Mouse (Mus musculus): Measurements from ENCODE around the gene Kcp. TPM values are rescaled to one million over a fixed set of nuclear protein-coding genes. Genes with fewer than 3 reads are reported as not detected.

Kcp gene
- polyA plus RNA-seq, 1 experiment = 0.18 TPM

DNA sequence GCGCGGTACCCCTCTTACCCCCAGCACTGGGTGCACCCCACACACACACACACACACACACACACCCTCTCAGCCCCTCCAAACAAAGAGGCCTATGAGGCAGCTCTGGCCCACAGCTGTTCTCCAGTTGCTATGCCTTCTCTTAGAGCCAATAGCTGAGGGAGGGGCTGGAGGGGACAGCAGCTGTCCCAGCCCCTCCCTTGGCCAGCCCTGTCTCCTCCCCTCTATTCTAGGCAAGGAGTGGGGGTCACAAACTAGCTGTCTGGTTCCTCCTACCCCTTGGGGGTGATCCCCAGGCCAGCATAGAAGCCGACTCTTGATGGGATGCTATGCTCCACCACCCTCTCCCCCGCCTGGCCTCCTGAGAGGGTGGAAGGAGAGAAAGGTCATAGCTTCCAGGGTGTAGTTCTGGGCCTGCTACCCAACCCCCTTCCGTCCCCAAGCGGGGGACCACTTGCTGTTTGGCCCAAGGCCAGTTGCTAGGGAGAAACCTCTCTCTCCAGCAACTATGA lies 71.8 kb downstream of the Kcp start:
- Histone ChIP-seq H3K79me2 (ENCODE audit: control insufficient read depth, insufficient read depth) (peaks cover 47% of the 10 kb centered on the region), H3K36me3 (ENCODE audit: control insufficient read depth, insufficient read depth) (peaks cover 36% of the 10 kb centered on the region), H3K4me3 (ENCODE audit: insufficient read depth, poor library complexity, severe bottlenecking) (peak overlapping the region; percentile 64), H3K79me3 (ENCODE audit: low read depth) (peaks cover 22% of the 10 kb centered on the region), H3ac (ENCODE audit: control insufficient read depth, insufficient read length, low read depth) (peak overlapping the region; percentile 64), H3K27me3 (ENCODE audit: control insufficient read depth, insufficient read depth, insufficient read length) (no peaks in the 10 kb centered on the region)
- TF ChIP-seq MYOD1 (IDR thresholded peaks at IDR 0.05; ENCODE audit: control insufficient read depth, insufficient read length, low read depth) (peak; percentile 39), CEBPB (IDR thresholded peaks at IDR 0.05; ENCODE audit: low read depth) (no peak), MAX (IDR thresholded peaks at IDR 0.05) (peak; percentile 12)

DNA sequence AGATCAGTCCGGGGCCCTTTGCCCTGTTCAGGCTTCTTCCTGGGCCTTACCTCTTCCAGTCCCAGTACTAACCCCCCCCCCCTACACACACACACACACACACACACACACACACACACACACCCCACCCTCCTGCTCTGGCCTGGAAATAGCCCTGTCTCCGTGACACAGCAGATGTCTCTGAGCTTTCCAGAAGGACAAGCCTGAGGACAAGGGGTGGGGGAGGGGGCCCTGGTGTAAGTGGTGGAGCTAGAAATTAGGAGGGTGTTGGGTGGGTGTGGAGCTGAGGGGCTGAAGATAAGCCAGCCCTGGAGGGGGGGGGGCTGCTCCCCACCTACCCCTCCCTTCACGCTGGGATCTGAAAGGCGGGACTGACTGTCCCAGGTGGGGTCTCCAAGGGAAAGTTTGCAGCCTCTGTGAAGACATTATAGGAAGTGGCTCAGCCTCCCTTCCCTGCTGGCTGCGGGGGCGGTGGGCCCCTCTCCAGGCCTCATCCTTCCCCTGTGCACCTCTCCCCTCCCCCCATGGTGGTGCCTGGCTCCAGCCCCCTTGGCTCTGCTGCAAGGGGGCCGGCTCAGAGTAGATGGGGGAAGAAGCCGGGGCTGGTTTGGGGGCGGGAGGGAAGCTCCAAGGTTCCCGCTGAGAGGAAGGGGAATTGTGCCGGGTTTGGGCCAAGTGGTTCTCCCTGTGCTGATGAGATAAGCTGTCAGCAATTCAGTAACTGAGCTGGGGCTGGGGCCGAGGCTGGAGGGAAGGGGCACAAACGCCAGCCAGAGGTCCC lies 72.7 kb downstream of the Kcp start:
- no peak for TF ChIP-seq MYOG (IDR thresholded peaks at IDR 0.05; ENCODE audit: control insufficient read depth, extremely low read depth, insufficient read length)
- no peak for TF ChIP-seq FOSL1 (IDR thresholded peaks at IDR 0.05; ENCODE audit: insufficient read depth, low read length, poor library complexity, severe bottlenecking)
- no peak for TF ChIP-seq USF1 (IDR thresholded peaks at IDR 0.05; ENCODE audit: low read depth)
- Histone ChIP-seq H3K27me3 (ENCODE audit: control insufficient read depth, insufficient read depth, insufficient read length) (no peaks in the 10 kb centered on the region), H3K4me3 (ENCODE audit: insufficient read depth, poor library complexity, severe bottlenecking) (peak overlapping the region; percentile 64), H3K79me3 (ENCODE audit: low read depth) (peaks cover 22% of the 10 kb centered on the region), H3K36me3 (ENCODE audit: control insufficient read depth, insufficient read depth) (peaks cover 30% of the 10 kb centered on the region), H3K79me2 (ENCODE audit: control insufficient read depth, insufficient read depth) (peaks cover 47% of the 10 kb centered on the region), H3ac (ENCODE audit: control insufficient read depth, insufficient read length, low read depth) (peak overlapping the region; percentile 51)

DNA sequence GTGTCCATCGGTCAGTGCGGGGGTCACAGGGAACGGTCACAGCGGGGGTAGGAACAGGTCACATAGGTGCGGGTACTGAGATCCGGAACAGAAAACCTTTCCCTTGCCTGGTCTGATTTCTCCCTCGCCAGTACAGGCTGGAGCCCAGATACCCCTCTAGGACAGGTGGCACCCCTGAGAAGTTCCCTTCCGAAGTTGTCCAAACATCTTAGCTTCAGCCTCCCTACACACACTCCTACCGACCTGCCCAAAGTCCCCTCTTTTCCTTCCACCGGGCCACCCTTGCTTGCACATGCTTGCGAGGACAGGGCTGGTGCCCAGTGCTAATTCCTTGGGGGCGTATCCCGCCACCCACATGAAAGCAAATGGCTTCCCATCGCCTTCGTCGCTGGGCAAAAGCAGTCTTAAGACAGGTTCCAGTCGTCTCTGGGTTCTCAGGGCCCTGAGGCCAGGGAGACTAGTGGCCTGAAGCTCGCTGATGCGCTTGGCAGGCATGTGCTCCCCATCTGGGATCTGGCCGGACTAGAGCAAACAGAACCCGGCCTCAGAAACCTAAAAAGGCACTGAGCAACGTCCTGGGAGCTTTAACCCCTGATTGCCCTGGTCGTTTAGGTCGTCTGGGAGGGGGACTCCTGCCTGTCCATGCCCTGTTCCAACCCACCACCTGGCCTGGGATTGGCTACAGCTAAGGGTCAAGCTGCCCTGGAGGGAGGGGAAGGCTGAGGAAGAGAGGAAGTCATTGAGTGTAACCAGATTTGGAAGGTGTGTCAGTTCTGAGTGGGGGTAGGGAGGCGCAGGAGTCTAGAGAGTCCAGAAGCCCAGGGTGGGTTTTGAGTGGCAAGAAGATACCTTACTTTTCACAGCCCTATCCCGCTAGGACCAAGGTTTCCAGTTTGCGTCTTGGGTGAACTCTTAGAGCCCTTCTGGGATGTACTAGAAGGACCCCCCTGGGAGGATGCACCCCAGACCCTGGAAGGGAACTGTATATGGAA lies 73.7 kb downstream of the Kcp start:
- H3ac ChIP-seq (ENCODE audit: control insufficient read depth, insufficient read length, low read depth) = peak overlapping the region; percentile 77
- H3K79me3 ChIP-seq (ENCODE audit: low read depth) = peaks cover 22% of the 10 kb centered on the region
- H3K4me3 ChIP-seq (ENCODE audit: insufficient read depth, poor library complexity, severe bottlenecking) = peak overlapping the region; percentile 64
- peaks cover 47% of the 10 kb centered on the region for H3K79me2 ChIP-seq (ENCODE audit: control insufficient read depth, insufficient read depth)
- no peak for TF ChIP-seq MYOD1 (IDR thresholded peaks at IDR 0.05; ENCODE audit: control insufficient read depth, insufficient read length, low read depth)
- no peak for TF ChIP-seq CEBPB (IDR thresholded peaks at IDR 0.05; ENCODE audit: low read depth)
- TF ChIP-seq MAX (IDR thresholded peaks at IDR 0.05) = peak; percentile 44
- H3K27me3 ChIP-seq (ENCODE audit: control insufficient read depth, insufficient read depth, insufficient read length) = no peaks in the 10 kb centered on the region
- H3K36me3 ChIP-seq (ENCODE audit: control insufficient read depth, insufficient read depth) = peaks cover 20% of the 10 kb centered on the region

DNA sequence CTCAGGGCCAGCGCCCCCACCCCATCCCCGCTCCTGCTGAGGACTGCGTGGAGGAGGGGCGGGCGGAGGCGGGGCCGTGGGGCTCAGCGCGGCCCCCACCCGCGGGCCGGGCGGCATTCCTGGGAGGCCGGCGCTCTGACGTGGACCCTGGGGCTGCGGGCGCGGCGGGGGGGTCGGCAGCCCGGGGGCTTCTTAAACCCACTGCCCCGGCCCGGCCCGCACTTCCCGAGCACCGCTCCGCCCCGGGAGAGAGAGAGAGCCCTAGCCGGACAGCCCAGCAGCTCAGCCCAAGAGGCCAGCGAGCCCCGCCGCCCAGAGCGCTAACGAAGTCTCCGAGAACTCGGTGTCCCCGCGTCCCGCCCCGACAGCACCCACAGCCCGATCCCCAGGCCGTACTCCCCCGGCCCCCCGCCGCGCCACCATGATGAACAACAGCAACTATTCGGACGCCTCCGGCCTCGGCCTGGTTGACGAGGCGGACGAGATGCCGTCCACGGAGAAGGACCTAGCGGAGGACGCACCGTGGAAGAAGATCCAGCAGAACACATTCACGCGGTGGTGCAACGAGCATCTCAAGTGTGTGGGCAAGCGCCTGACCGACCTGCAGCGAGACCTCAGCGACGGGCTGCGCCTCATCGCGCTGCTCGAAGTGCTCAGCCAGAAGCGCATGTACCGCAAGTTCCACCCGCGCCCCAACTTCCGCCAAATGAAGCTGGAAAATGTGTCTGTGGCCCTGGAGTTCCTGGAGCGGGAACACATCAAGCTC lies 74.5 kb downstream of the Kcp start, which contains the start of gene Flnc:
Gene Flnc (plus strand): TSS at position 219 of the 766 bp plus-strand sequence.
- no peaks in the 10 kb centered on the region for H3K27me3 ChIP-seq (ENCODE audit: control insufficient read depth, insufficient read depth, insufficient read length)
- H3ac ChIP-seq (ENCODE audit: control insufficient read depth, insufficient read length, low read depth) = peak within 1 kb of the TSS; percentile 77
- no peak for TF ChIP-seq MAX (IDR thresholded peaks at IDR 0.05)
- TF ChIP-seq USF1 (IDR thresholded peaks at IDR 0.05; ENCODE audit: low read depth) = no peak
- TF ChIP-seq MYOG (IDR thresholded peaks at IDR 0.05; ENCODE audit: control insufficient read depth, extremely low read depth, insufficient read length) = no peak
- no peak for TF ChIP-seq MYOD1 (IDR thresholded peaks at IDR 0.05; ENCODE audit: control insufficient read depth, insufficient read length, low read depth)
- no peak for TF ChIP-seq CEBPB (IDR thresholded peaks at IDR 0.05; ENCODE audit: low read depth)
- no peak for TF ChIP-seq CTCF (IDR thresholded peaks at IDR 0.05; ENCODE audit: control insufficient read depth, insufficient read depth, insufficient read length)
- no peak for TF ChIP-seq FOSL1 (IDR thresholded peaks at IDR 0.05; ENCODE audit: insufficient read depth, low read length, poor library complexity, severe bottlenecking)
- H3K4me3 ChIP-seq (ENCODE audit: insufficient read depth, poor library complexity, severe bottlenecking) = peak within 1 kb of the TSS; percentile 64
- H3K79me2 ChIP-seq (ENCODE audit: control insufficient read depth, insufficient read depth) = peaks cover 47% of the 10 kb centered on the region
- H3K36me3 ChIP-seq (ENCODE audit: control insufficient read depth, insufficient read depth) = peaks cover 11% of the 10 kb centered on the region
- peaks cover 22% of the 10 kb centered on the region for H3K79me3 ChIP-seq (ENCODE audit: low read depth)

DNA sequence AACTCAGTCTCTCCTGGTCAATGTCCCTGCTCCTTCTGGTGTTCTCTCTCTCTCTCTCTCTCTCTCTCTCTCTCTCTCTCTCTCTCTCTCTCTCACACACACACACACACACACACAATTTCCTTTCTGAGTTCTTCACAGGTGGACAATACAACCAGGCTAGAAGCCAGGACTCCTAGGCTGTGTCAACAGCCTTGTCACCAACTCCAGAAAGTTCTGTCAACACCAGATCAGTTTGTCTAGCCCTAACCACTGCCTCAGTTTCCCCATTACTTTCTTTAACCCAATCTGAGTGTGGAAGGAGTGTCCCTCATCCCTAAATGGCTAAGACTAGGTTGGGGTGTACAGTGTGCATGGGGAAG lies 75.1 kb downstream of the Kcp start:
- Histone ChIP-seq H3K79me3 (ENCODE audit: low read depth) (peaks cover 22% of the 10 kb centered on the region), H3ac (ENCODE audit: control insufficient read depth, insufficient read length, low read depth) (no peak overlapping the region), H3K4me3 (ENCODE audit: insufficient read depth, poor library complexity, severe bottlenecking) (peak overlapping the region; percentile 64), H3K79me2 (ENCODE audit: control insufficient read depth, insufficient read depth) (peaks cover 42% of the 10 kb centered on the region), H3K36me3 (ENCODE audit: control insufficient read depth, insufficient read depth) (peaks cover 7% of the 10 kb centered on the region), H3K27me3 (ENCODE audit: control insufficient read depth, insufficient read depth, insufficient read length) (no peaks in the 10 kb centered on the region)
- TF ChIP-seq CTCF (IDR thresholded peaks at IDR 0.05; ENCODE audit: control insufficient read depth, insufficient read depth, insufficient read length) (no peak), FOSL1 (IDR thresholded peaks at IDR 0.05; ENCODE audit: insufficient read depth, low read length, poor library complexity, severe bottlenecking) (no peak), MYOD1 (IDR thresholded peaks at IDR 0.05; ENCODE audit: control insufficient read depth, insufficient read length, low read depth) (no peak), MAX (IDR thresholded peaks at IDR 0.05) (no peak), MYOG (IDR thresholded peaks at IDR 0.05; ENCODE audit: control insufficient read depth, extremely low read depth, insufficient read length) (no peak), CEBPB (IDR thresholded peaks at IDR 0.05; ENCODE audit: low read depth) (no peak), USF1 (IDR thresholded peaks at IDR 0.05; ENCODE audit: low read depth) (no peak)

Measured in C2C12 (cell line).